Mouse (Mus musculus) cerebellum, adult 11 months (tissue): ENCODE results near the gene Gtf2a2.

Experiments
- DNase-seq: peaks from one replicate; pipeline ENCODE4 v3.0.0; 2022

The Gtf2a2 gene

GRCm38 (mm10) chr9:70069961-70070435 lies 57.6 kb downstream of the Gtf2a2 start:
- no peak for DNase-seq

- no peak for DNase-seq
Measured at GRCm38 (mm10) chr9:70072387-70072786, 60.0 kb downstream of the Gtf2a2 start.
